Mouse (Mus musculus): ENCODE results near the gene Gm49510.

- peak; percentile 83 for TF ChIP-seq CTCF (IDR thresholded peaks at IDR 0.05; ENCODE audit: insufficient read depth, low read length)
- TF ChIP-seq POLR2A (IDR thresholded peaks at IDR 0.05; ENCODE audit: borderline replicate concordance, extremely low read depth, low read depth, low read length) = peak; percentile 38; the same call in 1 of the 2 replicates
Measured at GRCm38 (mm10) chr15:78851505-78852153, 47.8 kb upstream of the Gm49510 start.

Data from lung, adult 2 months (tissue).